Mouse (Mus musculus) WW6 (cell line): ENCODE measurements at regions not wholly inside any gene's neighbourhood (a gene's known extent, or its start where the extent isn't known, plus 50 kb on each side); places are given as distances from the start of the nearest gene placed in this dataset.

Experiments
- DNase-seq: peaks from one replicate; pipeline ENCODE4 v3.0.0-alpha.2; 2013; ENCODE audit warnings: low read depth, low spot score

GRCm38 (mm10) chr11:111568876-111569275, 502.9 kb downstream of the Kcnj2 start:
- no peak for DNase-seq

GRCm38 (mm10) chr11:111577883-111578282, 511.9 kb downstream of the Kcnj2 start:
- no peak for DNase-seq

- DNase-seq, result no peak
Measured at GRCm38 (mm10) chr11:111582980-111583379, 517.0 kb downstream of the Kcnj2 start.

GRCm38 (mm10) chr11:111583606-111584005, 517.6 kb downstream of the Kcnj2 start:
- no peak for DNase-seq

- DNase-seq, result no peak
Measured at GRCm38 (mm10) chr11:111599456-111599855, 533.5 kb downstream of the Kcnj2 start.

- DNase-seq, result no peak
Measured at GRCm38 (mm10) chr11:111605146-111605545, 539.2 kb downstream of the Kcnj2 start.

GRCm38 (mm10) chr11:111610522-111611015, 544.6 kb downstream of the Kcnj2 start:
- DNase-seq, result no peak

- DNase-seq, result no peak
Measured at GRCm38 (mm10) chr11:111643603-111644002, 577.6 kb downstream of the Kcnj2 start.

- DNase-seq, result no peak
Measured at GRCm38 (mm10) chr11:111652882-111653281, 586.9 kb downstream of the Kcnj2 start.

GRCm38 (mm10) chr11:111657778-111658177, 591.8 kb downstream of the Kcnj2 start:
- DNase-seq, result no peak

GRCm38 (mm10) chr11:111658362-111659309, 592.7 kb downstream of the Kcnj2 start:
- DNase-seq, result no peak

GRCm38 (mm10) chr11:111663269-111663668, 597.3 kb downstream of the Kcnj2 start:
- DNase-seq, result no peak

GRCm38 (mm10) chr11:111666336-111666735, 600.4 kb downstream of the Kcnj2 start:
- no peak for DNase-seq

- DNase-seq, result no peak
Measured at GRCm38 (mm10) chr11:111671865-111672264, 605.9 kb downstream of the Kcnj2 start.

- DNase-seq, result no peak
Measured at GRCm38 (mm10) chr11:111675673-111676072, 609.7 kb downstream of the Kcnj2 start.

GRCm38 (mm10) chr11:111682341-111682740, 616.4 kb downstream of the Kcnj2 start:
- no peak for DNase-seq

- DNase-seq, result no peak
Measured at GRCm38 (mm10) chr11:111683909-111684308, 617.9 kb downstream of the Kcnj2 start.

- no peak for DNase-seq
Measured at GRCm38 (mm10) chr11:111687769-111688168, 621.8 kb downstream of the Kcnj2 start.

GRCm38 (mm10) chr11:111688186-111688860, 622.4 kb downstream of the Kcnj2 start:
- DNase-seq, result no peak

- DNase-seq, result no peak
Measured at GRCm38 (mm10) chr11:111689899-111690298, 623.9 kb downstream of the Kcnj2 start.

- DNase-seq, result no peak
Measured at GRCm38 (mm10) chr11:111691512-111691911, 625.5 kb downstream of the Kcnj2 start.

- DNase-seq, result no peak
Measured at GRCm38 (mm10) chr11:111696668-111697067, 630.7 kb downstream of the Kcnj2 start.
